In the genomic region with DNA sequence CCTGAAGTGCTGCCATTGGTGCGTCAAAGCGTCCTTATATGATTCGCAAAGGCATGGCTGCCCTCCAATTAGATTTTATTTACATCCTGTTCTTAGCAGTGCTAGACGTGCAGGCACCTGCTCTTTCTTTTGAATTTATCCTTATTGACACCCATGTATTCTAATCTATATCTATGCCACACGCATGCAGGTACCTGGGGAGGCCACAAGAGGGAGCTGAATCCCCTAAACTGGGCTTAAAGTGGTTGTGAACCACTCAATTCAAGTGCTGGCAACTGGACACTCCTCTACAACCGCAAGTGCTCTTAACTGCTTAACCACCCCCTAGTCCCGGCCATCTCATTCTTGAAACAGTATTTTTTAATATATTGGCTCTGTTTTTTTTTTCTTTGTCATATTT, we compare ENCODE assay signal across 12 mouse cellular contexts. TPM values are rescaled to one million over a fixed set of nuclear protein-coding genes. Genes with fewer than 3 reads are reported as not detected.
A peak's percentile ranks its signal among the peaks of the same experiment; 100 is the strongest.
DNase-seq lines count a peak whose midpoint lies in the region; ATAC-seq and TF ChIP-seq lines count a peak whose summit lies in the region.
"Had no signal": no experiment of that assay in that cellular context is flagged by ENCODE, and none has a peak within 500 bp of the region (broad histone marks: within the 10 kb centered on the region; RNA-seq: fewer than 3 reads in every experiment).

No protein-coding gene starts in this region.

- ATAC-seq in embryonic facial prominence, embryonic 11.5 days (replicated peaks; ENCODE audit: insufficient number of reproducible peaks, low FRiP score, low TSS enrichment, low read depth) = no peak
- ATAC-seq in midbrain, postnatal 0 days (ENCODE audit: low FRiP score) = no peak
- ATAC-seq in midbrain, embryonic 13.5 days = no peak
- 0 out of 2 replicates have a peak, but pooled peaks have one; percentile 46 for ATAC-seq in granulocyte monocyte progenitor cell, adult 5-6 weeks (replicated peaks; ENCODE audit: poor library complexity, severe bottlenecking)

- peak; percentile 42 for TF ChIP-seq CTCF in midbrain, postnatal 0 days (IDR thresholded peaks at IDR 0.05)

- H3K36me3 ChIP-seq in embryonic facial prominence, embryonic 11.5 days (replicated peaks; ENCODE audit: control insufficient read depth, insufficient read depth, low read depth, low read length) = no peaks in the 10 kb centered on the region
- H3K36me3 ChIP-seq in embryonic facial prominence, embryonic 10.5 days (replicated peaks) = no peaks in the 10 kb centered on the region
- H3K36me3 ChIP-seq in midbrain, postnatal 0 days (ENCODE audit: insufficient read depth, low read length) = no peaks in the 10 kb centered on the region
- H3K36me3 ChIP-seq in midbrain, embryonic 13.5 days = no peaks in the 10 kb centered on the region; the same call in 1 of the 2 replicates

- H3K4me3 ChIP-seq in embryonic facial prominence, embryonic 11.5 days (ENCODE audit: low read depth, low read length) = no peak overlapping the region
- H3K4me3 ChIP-seq in embryonic facial prominence, embryonic 10.5 days = no peak overlapping the region
- H3K4me3 ChIP-seq in midbrain, postnatal 0 days (ENCODE audit: low read depth, low read length) = no peak overlapping the region
- no peak overlapping the region for H3K4me3 ChIP-seq in midbrain, embryonic 13.5 days (replicated peaks)
- H3K4me3 ChIP-seq: heart, embryonic 12.5 days had no signal

- H3K9ac ChIP-seq in embryonic facial prominence, embryonic 11.5 days (replicated peaks; ENCODE audit: low read length) = no peak overlapping the region
- H3K9ac ChIP-seq in midbrain, postnatal 0 days (replicated peaks; ENCODE audit: low read length, poor library complexity, severe bottlenecking) = no peak overlapping the region
- no peak overlapping the region for H3K9ac ChIP-seq in midbrain, embryonic 13.5 days (replicated peaks)
- H3K9ac ChIP-seq: heart, embryonic 12.5 days had no signal

- no peaks in the 10 kb centered on the region for H3K9me3 ChIP-seq in embryonic facial prominence, embryonic 11.5 days (replicated peaks; ENCODE audit: control insufficient read depth, low read length)
- H3K9me3 ChIP-seq in embryonic facial prominence, embryonic 10.5 days = no peaks in the 10 kb centered on the region
- no peaks in the 10 kb centered on the region for H3K9me3 ChIP-seq in midbrain, postnatal 0 days (ENCODE audit: low read length)
- no peaks in the 10 kb centered on the region for H3K9me3 ChIP-seq in midbrain, embryonic 13.5 days

- 84% methylated on average over 7 of the region's 7 CpGs for WGBS in embryonic facial prominence, embryonic 11.5 days
- WGBS in embryonic facial prominence, embryonic 10.5 days = 83% methylated on average over 7 of the region's 7 CpGs
- WGBS in midbrain, postnatal 0 days = 83% methylated on average over 7 of the region's 7 CpGs
- 85% methylated on average over 7 of the region's 7 CpGs for WGBS in midbrain, embryonic 13.5 days

- DNase-seq in embryonic facial prominence, embryonic 11.5 days (ENCODE audit: low spot score) = peak; percentile 26
- no peak for DNase-seq in embryonic facial prominence, embryonic 10.5 days (ENCODE audit: low spot score)
- no peak for DNase-seq in midbrain, postnatal 0 days (ENCODE audit: low spot score)
- DNase-seq in thymus, postnatal 36 days = peak; percentile 36 to 43
- DNase-seq in Muller cell, postnatal 12 days (ENCODE audit: inconsistent ontology term) = no peak
- DNase-seq in spleen, adult 18-20 months = no peak
- DNase-seq: kidney, adult 9 months had no signal

- no peaks in the 10 kb centered on the region for H3K27me3 ChIP-seq in embryonic facial prominence, embryonic 11.5 days (ENCODE audit: control insufficient read depth, insufficient read depth, low read length)
- H3K27me3 ChIP-seq in embryonic facial prominence, embryonic 10.5 days (replicated peaks; ENCODE audit: low read depth, poor library complexity, severe bottlenecking) = no peaks in the 10 kb centered on the region
- no peaks in the 10 kb centered on the region for H3K27me3 ChIP-seq in midbrain, postnatal 0 days (ENCODE audit: insufficient read depth, low read length)
- no peaks in the 10 kb centered on the region for H3K27me3 ChIP-seq in midbrain, embryonic 13.5 days
- H3K27me3 ChIP-seq: heart, embryonic 12.5 days had no signal

- no peak overlapping the region for H3K27ac ChIP-seq in embryonic facial prominence, embryonic 11.5 days (replicated peaks; ENCODE audit: low read depth, low read length)
- H3K27ac ChIP-seq in embryonic facial prominence, embryonic 10.5 days (replicated peaks) = no peak overlapping the region
- H3K27ac ChIP-seq in midbrain, postnatal 0 days (ENCODE audit: low read depth, low read length) = no peak overlapping the region
- no peak overlapping the region for H3K27ac ChIP-seq in midbrain, embryonic 13.5 days

- no peaks in the 10 kb centered on the region for H3K4me1 ChIP-seq in embryonic facial prominence, embryonic 11.5 days (ENCODE audit: control insufficient read depth, insufficient read depth, low read length)
- H3K4me1 ChIP-seq in embryonic facial prominence, embryonic 10.5 days = peaks cover 11% of the 10 kb centered on the region
- H3K4me1 ChIP-seq in midbrain, postnatal 0 days (ENCODE audit: insufficient read depth, low read length) = peaks cover 6% of the 10 kb centered on the region; the same call in 1 of the 2 replicates
- peaks cover 15% of the 10 kb centered on the region for H3K4me1 ChIP-seq in midbrain, embryonic 13.5 days (replicated peaks)

- H3K4me2 ChIP-seq in embryonic facial prominence, embryonic 11.5 days (ENCODE audit: low read depth, low read length) = no peak overlapping the region
- H3K4me2 ChIP-seq in midbrain, postnatal 0 days (ENCODE audit: low read depth, low read length, poor library complexity, severe bottlenecking) = no peak overlapping the region
- H3K4me2 ChIP-seq in midbrain, embryonic 13.5 days (replicated peaks) = no peak overlapping the region
- H3K4me2 ChIP-seq: heart, embryonic 12.5 days had no signal

RNA-seq across cellular contexts. Expression of a gene that starts 21.0 kb away (rescaled TPM):
- not detected in 2 replicates for polyA plus RNA-seq in embryonic facial prominence, embryonic 11.5 days (2014; fragmentation: Nextera tagmentation; extraction: Ambion mirVana)
- polyA plus RNA-seq in embryonic facial prominence, embryonic 10.5 days (2016; fragmentation: Nextera tagmentation; extraction: Ambion mirVana) = not detected in 2 replicates
- not detected in 2 replicates for total RNA-seq in midbrain, postnatal 0 days (2014; rRNA removed)
- not detected in 2 replicates for polyA plus RNA-seq in midbrain, postnatal 0 days (2015; fragmentation: Nextera tagmentation; extraction: Ambion mirVana)
- polyA plus RNA-seq in midbrain, embryonic 13.5 days (2015; fragmentation: Nextera tagmentation; extraction: Ambion mirVana) = not detected in 2 replicates
- total RNA-seq in granulocyte monocyte progenitor cell, adult 5-6 weeks (2014; fragmentation: Nextera tagmentation) = not detected in 2 replicates
- not detected in 2 replicates for total RNA-seq in granulocyte monocyte progenitor cell, adult 5-6 weeks (2017)
- total RNA-seq: ES-E14 had no signal
- polyA plus RNA-seq: heart, embryonic 12.5 days; limb, embryonic 11.5 days had no signal

RNA-seq across cellular contexts. Expression of a gene that starts 21.4 kb away (rescaled TPM):
- 0.25 and 0.56 TPM in 2 replicates for polyA plus RNA-seq in embryonic facial prominence, embryonic 11.5 days (2014; fragmentation: Nextera tagmentation; extraction: Ambion mirVana)
- polyA plus RNA-seq in embryonic facial prominence, embryonic 10.5 days (2016; fragmentation: Nextera tagmentation; extraction: Ambion mirVana) = 0.16 and 0.25 TPM in 2 replicates
- total RNA-seq in midbrain, postnatal 0 days (2014; rRNA removed) = 2.5 and 3.2 TPM in 2 replicates
- polyA plus RNA-seq in midbrain, postnatal 0 days (2015; fragmentation: Nextera tagmentation; extraction: Ambion mirVana) = 0.22 and 0.31 TPM in 2 replicates
- polyA plus RNA-seq in midbrain, embryonic 13.5 days (2015; fragmentation: Nextera tagmentation; extraction: Ambion mirVana) = 0.22 and 0.24 TPM in 2 replicates
- total RNA-seq in granulocyte monocyte progenitor cell, adult 5-6 weeks (2014; fragmentation: Nextera tagmentation) = 4.4 and 5.7 TPM in 2 replicates
- 1.5 and 2.1 TPM in 2 replicates for total RNA-seq in granulocyte monocyte progenitor cell, adult 5-6 weeks (2017)

RNA-seq across cellular contexts. Expression of a gene that starts 35.1 kb away (rescaled TPM):
- not detected in 2 replicates for polyA plus RNA-seq in embryonic facial prominence, embryonic 11.5 days (2014; fragmentation: Nextera tagmentation; extraction: Ambion mirVana)
- 0.10 TPM in 1 of 2 replicates, not detected in the other for polyA plus RNA-seq in embryonic facial prominence, embryonic 10.5 days (2016; fragmentation: Nextera tagmentation; extraction: Ambion mirVana)
- 0.47 and 1.4 TPM in 2 replicates for total RNA-seq in midbrain, postnatal 0 days (2014; rRNA removed)
- 0.22 and 0.56 TPM in 2 replicates for polyA plus RNA-seq in midbrain, postnatal 0 days (2015; fragmentation: Nextera tagmentation; extraction: Ambion mirVana)
- not detected in 2 replicates for polyA plus RNA-seq in midbrain, embryonic 13.5 days (2015; fragmentation: Nextera tagmentation; extraction: Ambion mirVana)
- not detected in 2 replicates for total RNA-seq in granulocyte monocyte progenitor cell, adult 5-6 weeks (2014; fragmentation: Nextera tagmentation)
- total RNA-seq in granulocyte monocyte progenitor cell, adult 5-6 weeks (2017) = not detected in 2 replicates
- polyA plus RNA-seq: heart, embryonic 12.5 days; limb, embryonic 11.5 days had no signal

Comparison
In these comparisons a context has a peak if more than half of its experiments do, and no peak if none do; other contexts are left out.
1. DNase-seq: peak in embryonic facial prominence, embryonic 11.5 days (single experiment) and thymus, postnatal 36 days (2 of 2); none in embryonic facial prominence, embryonic 10.5 days (single experiment), midbrain, postnatal 0 days (single experiment), Muller cell, postnatal 12 days (single experiment) and spleen, adult 18-20 months (0 of 2).